8 mouse cellular contexts compared by ENCODE assay signal in the genomic region with DNA sequence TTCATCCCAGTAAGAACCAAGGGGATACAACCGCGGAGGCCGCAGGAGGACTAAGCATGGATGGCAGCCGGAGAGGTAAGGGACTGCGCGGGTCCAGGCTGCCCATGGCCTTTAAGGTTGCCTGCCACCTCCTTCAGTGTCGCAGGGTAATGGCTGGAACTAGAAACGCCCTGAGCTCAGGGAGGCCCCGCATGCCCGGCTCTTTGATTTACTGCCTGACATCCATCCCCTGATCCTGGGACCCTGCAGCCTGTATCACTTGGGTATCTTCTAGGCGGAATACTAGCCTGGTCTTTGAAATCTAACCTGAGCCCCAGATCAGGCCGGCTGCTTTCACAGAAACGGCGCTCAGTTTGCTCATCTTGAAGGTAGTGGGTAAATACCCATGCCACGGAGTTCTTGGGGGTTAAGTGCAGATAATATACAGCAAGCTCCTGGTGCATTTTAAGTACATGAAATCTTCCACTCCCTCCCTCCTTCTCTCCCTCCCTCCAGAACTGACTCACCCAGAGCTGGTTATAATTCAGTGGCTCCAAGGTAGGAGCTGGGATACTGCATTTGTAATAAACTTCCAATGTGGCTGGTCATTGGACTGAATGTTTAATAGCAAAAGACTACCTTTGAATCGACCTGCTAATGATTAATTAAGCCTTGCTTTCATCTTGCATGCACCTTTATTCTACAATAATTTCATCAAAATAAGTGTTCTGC. TPM values are rescaled to one million over a fixed set of nuclear protein-coding genes. Genes with fewer than 3 reads are reported as not detected.
DNase-seq lines count a peak whose midpoint lies in the region; ATAC-seq and TF ChIP-seq lines count a peak whose summit lies in the region.

No protein-coding gene starts in this region.

- TF ChIP-seq POLR2A in lung, adult 2 months (IDR thresholded peaks at IDR 0.05; ENCODE audit: borderline replicate concordance, extremely low read depth, low read depth, low read length), result no peak
- TF ChIP-seq POLR2A in cortical plate, adult 2 months (IDR thresholded peaks at IDR 0.05; ENCODE audit: extremely low read depth, insufficient read depth, low read length), result no peak

- no peaks in the 10 kb centered on the region for H3K27me3 ChIP-seq in hindbrain, embryonic 14.5 days (ENCODE audit: control insufficient read depth, insufficient read depth, low read length)

- no peaks in the 10 kb centered on the region for H3K4me1 ChIP-seq in lung, adult 2 months (ENCODE audit: control insufficient read depth, insufficient read depth, low read length)
- peaks cover 2% of the 10 kb centered on the region; the same call in 1 of the 2 replicates for H3K4me1 ChIP-seq in cortical plate, adult 2 months (ENCODE audit: control insufficient read depth, insufficient read depth, low read length)
- H3K4me1 ChIP-seq in hindbrain, embryonic 14.5 days (replicated peaks; ENCODE audit: control insufficient read depth, insufficient read depth, low read length), result peaks cover 6% of the 10 kb centered on the region

- H3K9me3 ChIP-seq in hindbrain, embryonic 14.5 days (ENCODE audit: control insufficient read depth, low read length), result 0 out of 2 replicates have a peak, but pooled peaks cover 3% of the 10 kb centered on the region

- peak overlapping the region; percentile 82 for H3K9ac ChIP-seq in hindbrain, embryonic 14.5 days

- no peak for TF ChIP-seq CTCF in lung, adult 2 months (IDR thresholded peaks at IDR 0.05; ENCODE audit: insufficient read depth, low read length)
- TF ChIP-seq CTCF in cortical plate, adult 2 months (IDR thresholded peaks at IDR 0.05; ENCODE audit: extremely low read depth, insufficient read depth, low read length), result no peak

- peaks cover 9% of the 10 kb centered on the region for H3K36me3 ChIP-seq in hindbrain, embryonic 14.5 days (replicated peaks; ENCODE audit: control insufficient read depth, insufficient read depth)

- DNase-seq in lung, adult 2 months, result no peak
- DNase-seq in lung, postnatal 4 days, result no peak
- DNase-seq in hindbrain, embryonic 14.5 days (ENCODE audit: low spot score), result no peak
- DNase-seq in layer of hippocampus, postnatal 14 days (ENCODE audit: low spot score in 2 of 2), result no peak
- no peak for DNase-seq in layer of hippocampus, adult 8-10 months (ENCODE audit: low spot score in 2 of 2)
- DNase-seq in adrenal gland, postnatal 25 days, result no peak

- ATAC-seq in hindbrain, embryonic 14.5 days (ENCODE audit: low FRiP score), result peak; percentile 89
- ATAC-seq in megakaryocyte-erythroid progenitor cell, adult 5-6 weeks (replicated peaks; ENCODE audit: low FRiP score, low TSS enrichment, poor library complexity, severe bottlenecking), result peak; percentile 86

- H3K4me2 ChIP-seq in hindbrain, embryonic 14.5 days (replicated peaks), result peak overlapping the region; percentile 54

- peak overlapping the region; percentile 90 for H3K4me3 ChIP-seq in lung, adult 2 months (replicated peaks; ENCODE audit: extremely low read depth, low read depth, low read length)
- H3K4me3 ChIP-seq in cortical plate, adult 2 months (ENCODE audit: insufficient read depth, low read length), result peak overlapping the region; percentile 86
- H3K4me3 ChIP-seq in hindbrain, embryonic 14.5 days (replicated peaks; ENCODE audit: low read length), result peak overlapping the region; percentile 53

- 2% methylated on average over 16 of the region's 16 CpGs for WGBS in lung, adult 2 months
- 3% methylated on average over 16 of the region's 16 CpGs for whole genome bisulfite sequencing in hindbrain, embryonic 14.5 days

- H3K27ac ChIP-seq in cortical plate, adult 2 months (ENCODE audit: insufficient read depth, low read length), result peak overlapping the region; percentile 6; the same call in 1 of the 2 replicates
- H3K27ac ChIP-seq in hindbrain, embryonic 14.5 days, result peak overlapping the region; percentile 51; the same call in 1 of the 2 replicates

RNA-seq across cellular contexts. Expression of a gene that starts 0.5 kb away (rescaled TPM):
- polyA plus RNA-seq in lung, adult 2 months (2012; rRNA removed), result 2.5 and 4.1 TPM in 2 replicates
- 26.5 and 27.0 TPM in 2 replicates for polyA plus RNA-seq in cortical plate, adult 2 months (2012; rRNA removed)
- polyA plus RNA-seq in hindbrain, embryonic 14.5 days (2014; fragmentation: Nextera tagmentation; extraction: Ambion mirVana), result 29.3 and 29.9 TPM in 2 replicates
- 8.7 and 21.2 TPM in 2 replicates for total RNA-seq in megakaryocyte-erythroid progenitor cell, adult 5-6 weeks (2014; fragmentation: Nextera tagmentation)
- 8.5 and 14.3 TPM in 2 replicates for total RNA-seq in megakaryocyte-erythroid progenitor cell, adult 5-6 weeks (2017)
- 10 to 100 TPM; 27.6 to 29.0 TPM for total RNA-seq in layer of hippocampus, postnatal 14 days (2021)
- 10 to 100 TPM; 29.9 to 40.8 (median 36.2) TPM for total RNA-seq in layer of hippocampus, adult 8-10 months (2022)
- total RNA-seq in adrenal gland, postnatal 25 days (2021), result 11.9 and 13.7 TPM in 2 replicates

RNA-seq across cellular contexts. Expression of a gene that starts 50.3 kb away (rescaled TPM):
- 0.01 and 0.08 TPM in 2 replicates for polyA plus RNA-seq in lung, adult 2 months (2012; rRNA removed)
- polyA plus RNA-seq in cortical plate, adult 2 months (2012; rRNA removed), result 4.3 and 4.7 TPM in 2 replicates
- polyA plus RNA-seq in hindbrain, embryonic 14.5 days (2014; fragmentation: Nextera tagmentation; extraction: Ambion mirVana), result 39.7 and 48.1 TPM in 2 replicates
- not detected in 2 replicates for total RNA-seq in megakaryocyte-erythroid progenitor cell, adult 5-6 weeks (2014; fragmentation: Nextera tagmentation)
- total RNA-seq in megakaryocyte-erythroid progenitor cell, adult 5-6 weeks (2017), result not detected in 2 replicates
- 10 to 100 TPM; 27.8 to 28.5 TPM for total RNA-seq in layer of hippocampus, postnatal 14 days (2021)
- 10 to 100 TPM; 17.5 to 19.2 (median 18.5) TPM for total RNA-seq in layer of hippocampus, adult 8-10 months (2022)
- not detected in 2 replicates for total RNA-seq in adrenal gland, postnatal 25 days (2021)

Comparison
In these comparisons a context has a peak if more than half of its experiments do, and no peak if none do; other contexts are left out.
1. RNA of a gene that starts 50.3 kb away (total RNA-seq): 27.8 to 28.5 TPM in layer of hippocampus, postnatal 14 days and 17.5 to 19.2 TPM in layer of hippocampus, adult 8-10 months; not detected in adrenal gland, postnatal 25 days and not detected in megakaryocyte-erythroid progenitor cell, adult 5-6 weeks; every median in the first group is over 10 times any median in the second.
2. Peak in every context shown above with its lines, with median percentiles within 50 percentile points of each other: H3K4me3 ChIP-seq.